In genomic region chr17:25480820-25481219, GRCm38 (mm10) we compare ENCODE assay signal across 27 mouse cellular contexts. TPM values are rescaled to one million over a fixed set of nuclear protein-coding genes. Genes with fewer than 3 reads are reported as not detected.
DNase-seq lines count a peak whose midpoint lies in the region; ATAC-seq lines count a peak whose summit lies in the region.
"Had no signal": no experiment of that assay in that cellular context is flagged by ENCODE, and none has a peak within 500 bp of the region (broad histone marks: within the 10 kb centered on the region; RNA-seq: fewer than 3 reads in every experiment).

No protein-coding gene starts in this region.

- H3K4me1 ChIP-seq in heart, embryonic 11.5 days (ENCODE audit: control insufficient read depth, insufficient read depth, low read length): peaks cover 27% of the 10 kb centered on the region
- peaks cover 51% of the 10 kb centered on the region for H3K4me1 ChIP-seq in heart, embryonic 13.5 days
- H3K4me1 ChIP-seq: forebrain, embryonic 12.5 days had no signal

- H3K4me2 ChIP-seq in heart, embryonic 11.5 days: no peak overlapping the region
- H3K4me2 ChIP-seq in heart, embryonic 13.5 days: no peak overlapping the region
- H3K4me2 ChIP-seq: embryonic facial prominence, embryonic 13.5 days; embryonic facial prominence, embryonic 15.5 days; forebrain, embryonic 12.5 days had no signal

- no peak for DNase-seq in heart, postnatal 14 days
- no peak for DNase-seq in heart, adult 9 months (ENCODE audit: low spot score in 2 of 2)
- DNase-seq: adrenal gland, adult 2 months; adrenal gland, postnatal 10 days; adrenal gland, postnatal 25 days; cerebellum, adult 11 months; cerebellum, adult 18-20 months; cerebellum, adult 8-10 months; cerebellum, adult 9-11 months; cerebellum, postnatal 14 days; cerebellum, postnatal 36 days; embryo, embryonic 11 days had no signal

- H3K9me3 ChIP-seq in heart, embryonic 11.5 days (replicated peaks; ENCODE audit: control insufficient read depth, low read length): no peaks in the 10 kb centered on the region
- no peaks in the 10 kb centered on the region for H3K9me3 ChIP-seq in heart, embryonic 13.5 days
- H3K9me3 ChIP-seq: embryonic facial prominence, embryonic 13.5 days; embryonic facial prominence, embryonic 15.5 days; forebrain, embryonic 10.5 days; forebrain, embryonic 12.5 days had no signal

- 33% methylated on average over 4 of the region's 4 CpGs for WGBS in heart, embryonic 11.5 days (ENCODE audit: insufficient replicate concordance)
- WGBS in heart, embryonic 13.5 days: 29% methylated on average over 4 of the region's 4 CpGs

- ATAC-seq in heart, embryonic 11.5 days (replicated peaks; ENCODE audit: insufficient number of reproducible peaks, low FRiP score, low TSS enrichment): peak; percentile 44; the same call in 1 of the 2 replicates
- no peak for ATAC-seq in heart, embryonic 13.5 days (ENCODE audit: extremely low read depth, insufficient number of reproducible peaks, low FRiP score, low TSS enrichment)
- ATAC-seq: forebrain, embryonic 14.5 days; forebrain, embryonic 16.5 days had no signal

- 0 out of 2 replicates have a peak, but pooled peaks cover 9% of the 10 kb centered on the region for H3K27me3 ChIP-seq in heart, embryonic 11.5 days (ENCODE audit: control insufficient read depth, insufficient read depth, low read length)
- peaks cover 66% of the 10 kb centered on the region for H3K27me3 ChIP-seq in heart, embryonic 13.5 days (replicated peaks)

- H3K36me3 ChIP-seq in heart, embryonic 11.5 days (ENCODE audit: control insufficient read depth, insufficient read depth, low read length): no peaks in the 10 kb centered on the region
- no peaks in the 10 kb centered on the region for H3K36me3 ChIP-seq in heart, embryonic 13.5 days
- H3K36me3 ChIP-seq: embryonic facial prominence, embryonic 13.5 days; embryonic facial prominence, embryonic 15.5 days; forebrain, embryonic 10.5 days; forebrain, embryonic 12.5 days had no signal

- intact Hi-C loops in heart, postnatal 14 days (cut with DNase I): no loop called here

- H3K4me3 ChIP-seq in heart, embryonic 11.5 days (ENCODE audit: low read depth, low read length): no peak overlapping the region
- no peak overlapping the region for H3K4me3 ChIP-seq in heart, embryonic 13.5 days
- H3K4me3 ChIP-seq: embryonic facial prominence, embryonic 13.5 days; embryonic facial prominence, embryonic 15.5 days; erythroblast, embryonic 14.5 days; forebrain, embryonic 10.5 days; forebrain, embryonic 12.5 days had no signal

- H3K9ac ChIP-seq in heart, embryonic 11.5 days (ENCODE audit: low read depth, low read length): no peak overlapping the region
- H3K9ac ChIP-seq in heart, embryonic 13.5 days: no peak overlapping the region
- H3K9ac ChIP-seq: embryonic facial prominence, embryonic 13.5 days; embryonic facial prominence, embryonic 15.5 days; forebrain, embryonic 12.5 days had no signal

- peak overlapping the region; percentile 76 for H3K27ac ChIP-seq in heart, embryonic 11.5 days (ENCODE audit: low read depth, low read length)
- H3K27ac ChIP-seq in heart, embryonic 13.5 days (replicated peaks): peak overlapping the region; percentile 34
- H3K27ac ChIP-seq: embryonic facial prominence, embryonic 13.5 days; embryonic facial prominence, embryonic 15.5 days; forebrain, embryonic 10.5 days; forebrain, embryonic 12.5 days had no signal

RNA-seq across cellular contexts. Expression of gene Sstr5, which starts 16.3 kb away (rescaled TPM):
- polyA plus RNA-seq in heart, embryonic 11.5 days (2014; fragmentation: Nextera tagmentation; extraction: Ambion mirVana): 0.84 and 1.0 TPM in 2 replicates
- not detected for total RNA-seq in heart, postnatal 14 days (2021)
- 0.28 and 0.33 TPM in 2 replicates for polyA plus RNA-seq in heart, embryonic 13.5 days (2015; fragmentation: Nextera tagmentation; extraction: Ambion mirVana)
- total RNA-seq: common myeloid progenitor, adult 5-6 weeks; MEL had no signal
- polyA plus RNA-seq: C2C12; erythroblast, embryonic 14.5 days; forebrain, embryonic 10.5 days had no signal

RNA-seq across cellular contexts. Expression of gene Tekt4, which starts 26.4 kb away (rescaled TPM):
- polyA plus RNA-seq in heart, embryonic 11.5 days (2014; fragmentation: Nextera tagmentation; extraction: Ambion mirVana): 0.97 and 1.2 TPM in 2 replicates
- under 1 TPM in 1 of 2 experiments, not detected in 1; 0.50 TPM for total RNA-seq in heart, postnatal 14 days (2021)
- 0.23 and 0.47 TPM in 2 replicates for polyA plus RNA-seq in heart, embryonic 13.5 days (2015; fragmentation: Nextera tagmentation; extraction: Ambion mirVana)
- total RNA-seq: adrenal gland, postnatal 10 days; adrenal gland, postnatal 25 days; adrenal gland, postnatal 4 days; common myeloid progenitor, adult 5-6 weeks; ES-E14; MEL had no signal
- polyA plus RNA-seq: C2C12; embryonic facial prominence, embryonic 11.5 days; embryonic facial prominence, embryonic 13.5 days; erythroblast, embryonic 14.5 days; forebrain, embryonic 10.5 days had no signal

RNA-seq across cellular contexts. Expression of gene Cacna1h, which starts 47.2 kb away (rescaled TPM):
- 10.3 and 10.6 TPM in 2 replicates for polyA plus RNA-seq in heart, embryonic 11.5 days (2014; fragmentation: Nextera tagmentation; extraction: Ambion mirVana)
- total RNA-seq in heart, postnatal 14 days (2021): 1 to 10 TPM; 4.9 to 8.1 TPM
- 6.5 and 8.1 TPM in 2 replicates for polyA plus RNA-seq in heart, embryonic 13.5 days (2015; fragmentation: Nextera tagmentation; extraction: Ambion mirVana)
- polyA plus RNA-seq: C2C12 had no signal
